Mouse (Mus musculus) Muller cell, postnatal 12 days (primary cell): ENCODE measurements at regions not wholly inside any gene's neighbourhood (a gene's known extent, or its start where the extent isn't known, plus 50 kb on each side); places are given as distances from the start of the nearest gene placed in this dataset.
"Not testable (repeated sequence)": the region's sequence is repeated elsewhere in the genome, so short reads cannot be mapped to it uniquely, and the experiment has no call there.

Source experiments
- DNase-seq: peaks from one replicate; pipeline ENCODE4 v3.0.0-alpha.2; 2015; ENCODE audit errors: inconsistent ontology term

- not testable (repeated sequence) for DNase-seq
These were observed 56.9 kb downstream of the Zfp36l1 start for GRCm38 (mm10) chr12:80055894-80056293.

GRCm38 (mm10) chr12:80055394-80055793 lies 57.4 kb downstream of the Zfp36l1 start:
- DNase-seq, result no peak

- DNase-seq, result no peak
These were observed 58.2 kb downstream of the Zfp36l1 start for GRCm38 (mm10) chr12:80054655-80055037.

GRCm38 (mm10) chr12:80053902-80054654 lies 58.7 kb downstream of the Zfp36l1 start:
- DNase-seq, result no peak

- no peak for DNase-seq
These were observed 64.4 kb downstream of the Zfp36l1 start for GRCm38 (mm10) chr12:80048215-80048979.

GRCm38 (mm10) chr12:80046625-80047303 lies 66.0 kb downstream of the Zfp36l1 start:
- no peak for DNase-seq

- no peak for DNase-seq
These were observed 71.1 kb downstream of the Zfp36l1 start for GRCm38 (mm10) chr12:80041510-80042324.

GRCm38 (mm10) chr12:80041012-80041411 lies 71.8 kb downstream of the Zfp36l1 start:
- no peak for DNase-seq

GRCm38 (mm10) chr12:80040233-80040632 lies 72.6 kb downstream of the Zfp36l1 start:
- DNase-seq, result no peak

GRCm38 (mm10) chr12:80039150-80039549 lies 73.7 kb downstream of the Zfp36l1 start:
- DNase-seq, result no peak

GRCm38 (mm10) chr12:80035500-80036271 lies 77.1 kb downstream of the Zfp36l1 start:
- DNase-seq, result no peak

GRCm38 (mm10) chr12:80034963-80035411 lies 77.8 kb downstream of the Zfp36l1 start:
- peak; percentile 43 for DNase-seq

- no peak for DNase-seq
These were observed 78.7 kb downstream of the Zfp36l1 start for GRCm38 (mm10) chr12:80034100-80034499.

GRCm38 (mm10) chr12:80032520-80032919 lies 80.3 kb downstream of the Zfp36l1 start:
- peak; percentile 80 for DNase-seq

- DNase-seq, result no peak
These were observed 84.5 kb downstream of the Zfp36l1 start for GRCm38 (mm10) chr12:80028301-80028700.

GRCm38 (mm10) chr12:80023107-80024078 lies 89.4 kb downstream of the Zfp36l1 start:
- DNase-seq, result no peak

GRCm38 (mm10) chr12:80022181-80023106 lies 90.4 kb downstream of the Zfp36l1 start:
- no peak for DNase-seq

GRCm38 (mm10) chr12:80021030-80021473 lies 91.8 kb downstream of the Zfp36l1 start:
- DNase-seq, result no peak
